Mouse (Mus musculus): ENCODE measurements around the gene Snx29. TPM values are rescaled to one million over a fixed set of nuclear protein-coding genes. Genes with fewer than 3 reads are reported as not detected.

Gene Snx29
- 21.4 TPM for polyA plus RNA-seq (2017; shearing (Covaris generic))

GRCm38 (mm10) chr16:11322409-11323323, at the start of gene Snx29:
Gene Snx29 (plus strand): TSS chr16:11322908.

DNA sequence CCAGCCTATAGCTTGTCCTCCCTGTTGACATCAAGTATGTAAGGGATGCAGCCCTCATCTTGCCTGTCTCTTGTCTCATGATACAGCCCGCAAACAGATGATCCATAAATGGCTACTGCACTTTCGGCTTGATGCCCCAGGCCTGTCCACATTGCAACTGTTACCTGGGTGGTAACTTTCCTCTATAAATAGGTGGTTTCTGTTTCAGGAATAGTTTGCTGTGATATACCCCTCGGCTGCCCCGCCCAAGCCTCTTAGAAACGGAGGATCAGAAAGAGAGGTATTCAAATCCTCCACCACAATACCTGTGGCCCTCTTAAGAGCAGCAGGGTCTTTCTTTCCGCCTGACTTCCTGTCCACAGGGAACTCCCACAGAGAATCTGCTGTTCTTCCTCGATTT, 9.2 kb upstream of the Snx29 start, which contains the start of gene Tnfrsf17:
Gene Tnfrsf17, plus strand, starts transcription at position 301 of the 400 bp plus-strand sequence.

Other genes starting within 250 kb of the Snx29 start
- gene Txndc11, start 188.3 kb upstream of the Snx29 start, polyA plus RNA-seq (2017; shearing (Covaris generic)), result 72.3 TPM
- gene Zc3h7a, start 146.5 kb upstream of the Snx29 start, polyA plus RNA-seq (2017; shearing (Covaris generic)), result 368 TPM
- 184 TPM for gene Rsl1d1, start 119.6 kb upstream of the Snx29 start, polyA plus RNA-seq (2017; shearing (Covaris generic))
- gene Gspt1, start 68.6 kb upstream of the Snx29 start, polyA plus RNA-seq (2017; shearing (Covaris generic)), result 69.4 TPM
- not detected for gene Tnfrsf17, start 9.1 kb upstream of the Snx29 start, polyA plus RNA-seq (2017; shearing (Covaris generic))